Mouse (Mus musculus): ENCODE measurements at regions not wholly inside any gene's neighbourhood (a gene's known extent, or its start where the extent isn't known, plus 50 kb on each side); places are given as distances from the start of the nearest gene placed in this dataset.

- no peak for DNase-seq (ENCODE audit: low read depth, low spot score)
These were observed 54.4 kb upstream of the Calm2 start for GRCm38 (mm10) chr17:87501098-87501497.

GRCm38 (mm10) chr17:87501687-87502387, 55.1 kb upstream of the Calm2 start:
- DNase-seq (ENCODE audit: low read depth, low spot score): peak; percentile 92

GRCm38 (mm10) chr17:87502388-87503369, 55.9 kb upstream of the Calm2 start:
- peak; percentile 73 for DNase-seq (ENCODE audit: low read depth, low spot score)

GRCm38 (mm10) chr17:87503491-87503890, 56.8 kb upstream of the Calm2 start:
- no peak for DNase-seq (ENCODE audit: low read depth, low spot score)

GRCm38 (mm10) chr17:87504960-87505681, 58.4 kb upstream of the Calm2 start:
- peak; percentile 38 for DNase-seq (ENCODE audit: low read depth, low spot score)

GRCm38 (mm10) chr17:87507848-87508247, 61.1 kb upstream of the Calm2 start:
- DNase-seq (ENCODE audit: low read depth, low spot score): no peak

- no peak for DNase-seq (ENCODE audit: low read depth, low spot score)
These were observed 62.0 kb upstream of the Calm2 start for GRCm38 (mm10) chr17:87508582-87509253.

GRCm38 (mm10) chr17:87512000-87512611, 65.4 kb upstream of the Calm2 start:
- DNase-seq (ENCODE audit: low read depth, low spot score): no peak

GRCm38 (mm10) chr17:87513822-87514221, 67.1 kb upstream of the Calm2 start:
- no peak for DNase-seq (ENCODE audit: low read depth, low spot score)

GRCm38 (mm10) chr17:87514366-87515126, 67.8 kb upstream of the Calm2 start:
- no peak for DNase-seq (ENCODE audit: low read depth, low spot score)

- DNase-seq (ENCODE audit: low read depth, low spot score): no peak
These were observed 70.5 kb upstream of the Calm2 start for GRCm38 (mm10) chr17:87517258-87517657.

- DNase-seq (ENCODE audit: low read depth, low spot score): no peak
These were observed 72.7 kb upstream of the Calm2 start for GRCm38 (mm10) chr17:87519454-87519853.

- no peak for DNase-seq (ENCODE audit: low read depth, low spot score)
These were observed 74.1 kb upstream of the Calm2 start for GRCm38 (mm10) chr17:87520841-87521240.

- peak; percentile 83 for DNase-seq (ENCODE audit: low read depth, low spot score)
These were observed 75.0 kb upstream of the Calm2 start for GRCm38 (mm10) chr17:87521622-87522151.

GRCm38 (mm10) chr17:87522500-87523091, 75.9 kb upstream of the Calm2 start:
- peak; percentile 73 for DNase-seq (ENCODE audit: low read depth, low spot score)

GRCm38 (mm10) chr17:87523643-87524042, 76.9 kb upstream of the Calm2 start:
- no peak for DNase-seq (ENCODE audit: low read depth, low spot score)

- no peak for DNase-seq (ENCODE audit: low read depth, low spot score)
These were observed 80.4 kb upstream of the Calm2 start for GRCm38 (mm10) chr17:87527174-87527573.

- DNase-seq (ENCODE audit: low read depth, low spot score): peak; percentile 88
These were observed 83.6 kb upstream of the Calm2 start for GRCm38 (mm10) chr17:87530162-87530817.

GRCm38 (mm10) chr17:87530818-87531410, 84.2 kb upstream of the Calm2 start:
- no peak for DNase-seq (ENCODE audit: low read depth, low spot score)
